Mouse (Mus musculus): ENCODE measurements around the gene Olfr734.

Gene Olfr734

GRCm38 (mm10) chr14:50326661-50327060 lies at the start of gene Olfr734:
Gene Olfr734 (minus strand): TSS chr14:50326761.
- DNase-seq (ENCODE audit: low spot score) = no peak

- DNase-seq (ENCODE audit: low spot score) = no peak
These were observed 37.0 kb upstream of the Olfr734 start for GRCm38 (mm10) chr14:50363561-50363960.

- no peak for DNase-seq (ENCODE audit: low spot score)
These were observed 33.9 kb upstream of the Olfr734 start for GRCm38 (mm10) chr14:50360480-50360879.

- DNase-seq (ENCODE audit: low spot score) = no peak
These were observed 31.0 kb upstream of the Olfr734 start, which contains the start of gene Tlr11 for GRCm38 (mm10) chr14:50357593-50357992. Gene Tlr11 (plus strand): TSS chr14:50357914.

- no peak for DNase-seq (ENCODE audit: low spot score)
These were observed 30.2 kb upstream of the Olfr734 start for GRCm38 (mm10) chr14:50356725-50357124.

GRCm38 (mm10) chr14:50352438-50352837 lies 25.9 kb upstream of the Olfr734 start:
- DNase-seq (ENCODE audit: low spot score) = no peak

GRCm38 (mm10) chr14:50348796-50349195 lies 22.2 kb upstream of the Olfr734 start, which contains the start of gene Olfr735:
Gene Olfr735 (minus strand): TSS chr14:50348872.
- no peak for DNase-seq (ENCODE audit: low spot score)

- DNase-seq (ENCODE audit: low spot score) = no peak
These were observed 25.1 kb downstream of the Olfr734 start, which contains the start of gene Olfr733 for GRCm38 (mm10) chr14:50301422-50301821. Gene Olfr733 (minus strand): TSS chr14:50301522.

- no peak for DNase-seq (ENCODE audit: low spot score)
These were observed 42.5 kb downstream of the Olfr734 start, which contains the start of gene Olfr732 for GRCm38 (mm10) chr14:50284106-50284505. Gene Olfr732 (minus strand): TSS chr14:50284206.
